Mouse (Mus musculus): ENCODE measurements at regions not wholly inside any gene's neighbourhood (a gene's known extent, or its start where the extent isn't known, plus 50 kb on each side); places are given as distances from the start of the nearest gene placed in this dataset.
A peak's percentile ranks its signal among the peaks of the same experiment; 100 is the strongest.

GRCm38 (mm10) chr13:47716265-47716664, 544.8 kb upstream of the Id4 start:
- DNase-seq (ENCODE audit: extremely low spot score in 1 of 2, low spot score in 1 of 2) = no peak

GRCm38 (mm10) chr13:47720645-47721044, 540.4 kb upstream of the Id4 start:
- no peak for DNase-seq (ENCODE audit: extremely low spot score in 1 of 2, low spot score in 1 of 2)

- no peak for DNase-seq (ENCODE audit: extremely low spot score in 1 of 2, low spot score in 1 of 2)
These were observed 526.6 kb upstream of the Id4 start for GRCm38 (mm10) chr13:47734415-47734814.

- DNase-seq (ENCODE audit: extremely low spot score in 1 of 2, low spot score in 1 of 2) = no peak
These were observed 525.5 kb upstream of the Id4 start for GRCm38 (mm10) chr13:47735426-47736063.

GRCm38 (mm10) chr13:47748906-47749305, 512.1 kb upstream of the Id4 start:
- no peak for DNase-seq (ENCODE audit: extremely low spot score in 1 of 2, low spot score in 1 of 2)

GRCm38 (mm10) chr13:47751033-47751432, 510.0 kb upstream of the Id4 start:
- no peak for DNase-seq (ENCODE audit: extremely low spot score in 1 of 2, low spot score in 1 of 2)

- DNase-seq (ENCODE audit: extremely low spot score in 1 of 2, low spot score in 1 of 2) = no peak
These were observed 496.0 kb upstream of the Id4 start for GRCm38 (mm10) chr13:47764802-47765597.

GRCm38 (mm10) chr13:47768963-47769527, 492.0 kb upstream of the Id4 start:
- DNase-seq (ENCODE audit: extremely low spot score in 1 of 2, low spot score in 1 of 2) = no peak

GRCm38 (mm10) chr13:47777206-47778099, 483.6 kb upstream of the Id4 start:
- DNase-seq (ENCODE audit: extremely low spot score in 1 of 2, low spot score in 1 of 2) = no peak

GRCm38 (mm10) chr13:47778218-47779009, 482.6 kb upstream of the Id4 start:
- no peak for DNase-seq (ENCODE audit: extremely low spot score in 1 of 2, low spot score in 1 of 2)

GRCm38 (mm10) chr13:47784406-47784805, 476.6 kb upstream of the Id4 start:
- no peak for DNase-seq (ENCODE audit: extremely low spot score in 1 of 2, low spot score in 1 of 2)

GRCm38 (mm10) chr13:47797859-47798258, 463.2 kb upstream of the Id4 start:
- no peak for DNase-seq (ENCODE audit: extremely low spot score in 1 of 2, low spot score in 1 of 2)

- no peak for DNase-seq (ENCODE audit: extremely low spot score in 1 of 2, low spot score in 1 of 2)
These were observed 449.2 kb upstream of the Id4 start for GRCm38 (mm10) chr13:47811711-47812415.

GRCm38 (mm10) chr13:47818924-47819564, 442.0 kb upstream of the Id4 start:
- no peak for DNase-seq (ENCODE audit: extremely low spot score in 1 of 2, low spot score in 1 of 2)

- DNase-seq (ENCODE audit: extremely low spot score in 1 of 2, low spot score in 1 of 2) = peak; percentile 19 to 66
These were observed 424.5 kb upstream of the Id4 start for GRCm38 (mm10) chr13:47836491-47836890.

- peak in 1 of 2 experiments; percentile 8 for DNase-seq (ENCODE audit: extremely low spot score in 1 of 2, low spot score in 1 of 2)
These were observed 418.6 kb upstream of the Id4 start for GRCm38 (mm10) chr13:47842418-47842817.

- no peak for DNase-seq (ENCODE audit: extremely low spot score in 1 of 2, low spot score in 1 of 2)
These were observed 418.0 kb upstream of the Id4 start for GRCm38 (mm10) chr13:47843011-47843410.

- DNase-seq (ENCODE audit: extremely low spot score in 1 of 2, low spot score in 1 of 2) = no peak
These were observed 417.3 kb upstream of the Id4 start for GRCm38 (mm10) chr13:47843541-47844267.
